Mouse (Mus musculus) right cerebral cortex, postnatal 4 days (tissue): ENCODE results near the gene Pld1.
A peak's percentile ranks its signal among the peaks of the same experiment; 100 is the strongest.
"Not testable (repeated sequence)": the region's sequence is repeated elsewhere in the genome, so short reads cannot be mapped to it uniquely, and the experiment has no call there.

ENCODE experiments used
- DNase-seq: peaks from one replicate; pipeline ENCODE4 v3.0.0-alpha.2; 2022

The Pld1 gene

DNA sequence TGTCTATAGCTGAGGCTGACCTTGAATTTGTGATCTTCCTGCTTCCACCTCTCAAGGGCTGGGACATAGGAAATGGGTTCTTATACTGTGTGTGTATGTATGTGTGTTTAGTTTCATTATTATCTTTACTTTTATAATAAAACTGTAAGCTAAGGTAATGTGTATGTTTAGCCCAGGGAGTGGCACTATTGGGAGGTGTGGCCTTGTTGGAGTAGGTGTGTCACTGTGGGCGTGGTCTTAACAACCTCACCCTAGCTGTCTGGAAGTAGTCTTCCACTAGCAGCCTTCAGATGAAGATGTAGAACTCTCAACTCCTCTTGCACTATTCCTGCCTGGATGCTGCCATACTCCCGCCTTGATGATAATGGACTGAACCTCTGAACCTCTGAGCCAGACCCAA lies 6.9 kb downstream of the Pld1 start:
- not testable (repeated sequence) for DNase-seq

DNA sequence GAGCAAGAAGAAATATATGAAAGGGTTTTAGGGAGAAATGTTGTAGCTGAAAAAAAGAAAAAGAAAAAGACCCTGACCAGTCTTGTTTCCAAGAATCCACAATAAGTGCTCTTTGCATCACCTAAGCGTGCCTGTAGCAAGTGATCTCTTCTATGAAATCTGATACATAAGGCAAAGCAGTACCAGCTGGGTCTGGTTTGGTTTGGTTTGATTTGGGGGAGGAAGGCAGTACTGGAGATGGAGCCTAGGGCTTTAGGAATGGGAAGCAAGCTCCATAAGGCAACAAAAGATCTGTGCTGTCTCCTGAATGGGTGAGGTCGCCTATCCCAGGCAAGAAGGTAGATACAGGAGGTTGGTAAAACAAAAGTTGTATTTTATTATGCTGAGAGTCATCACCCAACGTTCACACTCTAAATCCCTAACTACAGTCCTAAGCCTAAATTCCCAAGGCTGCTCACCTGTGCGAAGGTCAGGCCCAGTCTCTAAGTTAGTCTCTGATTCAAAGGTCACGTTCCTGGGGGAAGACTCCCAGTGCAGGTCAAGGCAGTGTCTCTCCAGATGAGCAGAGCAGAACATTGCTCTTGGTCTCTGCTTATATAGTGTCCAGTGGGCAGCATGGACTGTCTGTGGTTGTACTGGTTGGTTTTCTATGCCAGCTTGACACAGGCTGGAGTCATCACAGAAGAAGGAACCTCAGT lies 10.8 kb downstream of the Pld1 start:
- DNase-seq: no peak

DNA sequence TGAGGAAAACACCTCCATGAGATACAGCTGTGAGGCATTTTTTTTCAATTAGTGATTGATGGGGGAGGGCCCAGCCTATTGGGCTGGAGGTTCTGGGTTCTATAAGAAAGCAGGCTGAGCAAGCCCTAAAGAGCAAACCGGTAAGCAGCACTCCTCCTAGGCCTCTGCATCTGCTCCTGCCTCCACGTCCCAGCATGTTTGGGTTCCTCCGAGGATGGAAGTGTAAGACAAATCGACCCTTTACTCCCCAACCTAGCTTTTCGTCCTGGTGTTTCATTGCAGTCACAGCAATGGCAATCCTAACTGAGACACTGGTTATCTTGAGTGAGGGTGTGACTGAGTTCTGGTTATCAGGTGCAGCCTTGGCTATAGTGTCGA lies 11.4 kb downstream of the Pld1 start:
- no peak for DNase-seq

DNA sequence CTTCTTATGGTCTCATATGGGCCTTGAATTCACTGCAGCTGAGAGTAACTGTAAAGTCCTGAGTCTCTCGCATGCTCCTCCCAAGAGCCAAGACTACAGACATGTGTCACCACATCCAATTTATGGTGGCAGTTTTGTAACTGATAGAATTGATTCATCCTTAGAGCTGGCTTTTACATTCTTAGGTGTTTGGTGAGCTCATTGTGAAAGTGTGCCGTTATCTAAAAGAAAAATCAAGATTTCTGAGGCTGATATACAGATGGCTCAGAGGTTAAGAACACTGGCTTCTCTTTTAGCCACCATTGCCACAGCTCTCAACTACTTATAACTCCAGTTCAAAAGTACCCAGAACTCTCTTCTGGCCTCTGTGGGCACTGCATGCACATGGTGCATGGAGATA lies 12.2 kb downstream of the Pld1 start:
- DNase-seq: no peak

DNA sequence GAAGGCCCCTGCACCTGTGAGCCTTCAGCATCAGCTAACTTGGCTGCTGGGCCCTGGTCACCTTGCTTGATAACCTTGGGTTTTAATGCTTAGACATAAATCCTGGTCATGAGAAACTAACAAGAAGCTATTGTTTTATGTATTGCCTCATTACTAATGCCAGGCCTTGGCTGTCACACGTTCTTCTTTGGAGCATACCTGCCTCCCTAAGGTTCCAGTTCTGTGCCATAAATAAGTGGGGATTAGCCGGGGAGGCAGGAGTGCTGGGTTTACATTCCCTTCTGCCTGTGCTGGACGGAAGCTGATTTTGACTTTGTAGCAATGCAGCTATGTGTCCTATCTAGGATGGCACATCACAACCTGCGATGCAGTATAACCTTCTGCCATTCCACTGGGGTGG lies 13.2 kb downstream of the Pld1 start:
- no peak for DNase-seq

DNA sequence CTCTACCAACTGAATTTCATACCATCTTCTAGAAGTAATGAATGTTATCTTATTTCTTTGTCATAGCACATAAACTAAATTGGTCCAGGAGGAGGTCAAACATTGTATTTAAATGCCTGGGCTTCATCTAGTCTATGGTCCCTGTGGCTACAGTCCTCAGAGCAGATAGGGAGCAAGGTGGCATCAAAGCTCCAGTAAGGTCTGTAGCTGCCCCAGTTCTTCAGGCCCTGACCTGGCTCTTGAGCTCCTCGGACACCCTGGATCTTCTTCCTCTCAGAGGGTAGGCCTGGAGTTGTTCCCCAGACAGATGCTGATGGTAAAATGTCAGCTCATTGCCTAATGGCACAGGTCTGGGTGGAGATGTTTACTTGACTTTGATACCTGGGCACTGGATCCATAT lies 17.5 kb downstream of the Pld1 start:
- DNase-seq: no peak

DNA sequence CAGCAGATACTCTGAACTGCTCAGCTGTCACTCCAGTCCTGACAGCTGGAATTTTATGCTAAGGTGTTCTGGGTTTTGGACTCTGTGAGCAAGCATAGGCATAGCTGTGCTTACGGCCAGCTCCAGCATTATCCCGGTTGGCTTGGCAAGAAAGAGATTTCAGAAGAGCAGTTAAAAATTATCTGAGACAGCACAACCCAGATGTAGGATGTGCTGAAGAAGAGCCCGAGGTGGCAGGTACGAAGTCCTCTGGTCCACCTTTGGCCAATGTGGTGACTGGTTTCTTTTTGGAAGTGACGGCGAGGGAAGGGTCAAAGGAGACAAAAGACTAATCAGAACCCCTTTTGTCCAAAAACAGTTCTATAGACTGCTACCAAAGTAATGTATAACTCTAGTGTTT lies 20.7 kb downstream of the Pld1 start:
- DNase-seq: no peak

DNA sequence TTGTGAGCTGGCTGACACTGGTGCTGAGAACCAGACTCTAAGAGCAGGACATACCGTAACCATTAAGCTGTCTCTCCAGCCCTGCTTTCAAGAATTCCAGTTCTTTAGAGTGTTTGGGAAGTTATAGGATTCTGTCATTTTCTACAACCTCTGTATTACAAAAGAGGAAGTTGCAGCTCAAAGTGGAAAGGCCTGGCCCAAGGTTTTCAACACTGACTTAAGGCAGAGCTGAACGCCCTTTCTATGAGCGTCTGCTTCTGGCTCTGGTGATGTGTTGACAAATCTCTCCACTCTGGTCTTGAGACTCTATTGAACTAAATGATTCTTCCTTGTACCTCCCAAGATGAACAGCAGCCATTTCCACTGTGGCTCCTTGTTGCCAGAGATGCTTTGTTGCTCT lies 22.7 kb downstream of the Pld1 start:
- DNase-seq: no peak

DNA sequence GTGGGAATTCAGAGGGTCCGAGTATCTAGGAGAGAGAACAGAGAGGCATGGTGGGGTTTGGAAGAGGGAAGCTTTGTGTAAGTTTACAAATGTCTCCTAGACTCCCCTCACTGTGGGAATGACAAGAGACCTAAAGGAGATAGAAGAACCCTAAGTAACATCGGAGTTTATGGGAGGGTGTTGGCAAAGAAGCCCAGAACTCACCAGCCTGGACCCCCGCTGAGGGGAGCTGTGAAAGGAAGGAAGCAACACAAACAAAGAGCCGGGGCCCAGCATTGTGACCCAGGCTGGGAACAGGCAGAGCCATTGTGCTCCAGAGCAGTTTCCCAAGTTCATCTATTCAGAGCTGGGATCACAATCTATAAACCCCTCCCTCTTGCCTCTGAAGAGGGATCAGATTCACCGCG lies 25.3 kb downstream of the Pld1 start:
- no peak for DNase-seq

DNA sequence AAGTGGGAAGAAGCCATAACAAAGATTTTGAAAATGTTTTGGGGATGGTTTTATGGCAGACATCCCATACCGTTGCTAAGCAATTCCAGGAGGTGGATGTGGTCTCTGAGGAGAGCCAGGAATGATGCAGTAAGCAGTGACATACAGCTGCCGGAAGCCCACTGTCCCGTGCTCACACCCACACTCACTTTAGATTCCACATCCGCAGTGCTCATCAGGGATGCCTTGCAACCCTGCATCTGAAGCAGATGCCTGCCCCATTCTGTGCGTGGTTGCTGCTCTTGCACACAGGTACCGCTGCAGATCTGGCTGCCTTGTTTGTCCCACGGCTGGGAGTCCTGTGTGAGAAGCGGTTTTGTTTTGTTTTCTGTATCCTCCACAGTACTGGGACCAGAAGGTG lies 30.2 kb downstream of the Pld1 start:
- no peak for DNase-seq

DNA sequence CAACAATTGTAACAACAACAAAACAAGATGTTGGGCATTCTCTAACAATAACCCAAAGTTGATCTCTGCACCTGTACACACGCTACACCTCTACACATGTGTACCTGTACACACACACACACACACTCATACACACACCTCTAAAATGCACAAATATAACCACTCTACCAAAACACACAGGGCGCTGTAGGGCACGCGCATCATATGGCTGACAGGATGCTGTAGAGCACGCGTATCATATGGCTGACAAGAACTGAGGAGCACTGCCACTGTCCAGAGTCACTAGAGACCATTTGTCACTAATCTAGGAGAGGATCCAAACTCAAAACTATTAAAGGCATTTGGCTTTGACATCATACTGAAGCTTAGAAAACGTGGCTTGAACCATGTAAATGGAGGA lies 35.4 kb downstream of the Pld1 start:
- no peak for DNase-seq

DNA sequence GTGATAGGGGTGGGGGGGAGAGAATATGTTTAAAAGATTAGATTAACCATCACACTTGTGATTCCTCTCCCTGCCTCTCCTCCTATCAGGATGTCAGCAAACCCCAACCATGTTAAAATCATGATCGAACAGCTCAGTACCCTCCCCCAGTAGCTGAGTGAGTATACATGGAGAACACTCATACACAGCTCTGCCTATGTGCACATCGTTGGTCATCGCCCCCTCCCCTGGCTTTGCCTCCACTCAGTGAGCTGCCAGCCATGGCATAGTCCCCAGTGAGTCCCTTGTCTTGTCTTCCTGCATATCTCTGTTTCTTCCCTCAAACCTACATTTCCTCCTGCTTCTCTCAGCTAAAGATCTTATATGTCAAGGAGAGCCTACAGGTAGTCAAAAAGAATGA lies 36.5 kb downstream of the Pld1 start:
- DNase-seq: no peak

DNA sequence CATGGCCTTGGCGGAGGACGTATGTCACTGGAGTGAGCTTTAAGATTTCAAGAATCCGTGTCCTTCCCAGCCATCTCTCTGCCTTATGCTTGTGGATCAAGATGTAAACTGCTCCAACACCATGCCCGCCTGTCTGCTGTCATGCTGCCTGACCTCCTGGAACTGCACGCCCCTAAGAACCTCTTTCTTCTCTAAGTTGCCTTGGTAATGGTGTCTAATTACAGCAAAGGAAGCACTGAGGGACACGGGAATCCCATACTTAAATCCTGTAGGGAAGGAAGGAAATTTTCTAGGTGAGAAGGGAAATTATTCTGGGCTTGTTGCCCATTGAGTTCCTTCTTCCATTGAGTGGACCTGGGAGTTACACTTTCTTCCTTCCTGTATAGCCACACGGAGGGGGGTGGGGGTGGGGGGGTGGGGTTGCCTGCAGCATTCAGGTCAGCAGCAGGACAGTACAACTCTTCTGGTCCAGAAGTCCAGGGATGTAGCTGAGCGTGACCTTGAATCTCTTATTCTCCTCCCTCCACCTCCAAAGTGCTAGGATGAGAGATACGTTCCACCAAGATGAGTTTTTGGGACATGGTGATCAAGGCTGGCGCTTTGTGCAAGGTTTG lies 38.5 kb downstream of the Pld1 start:
- no peak for DNase-seq

DNA sequence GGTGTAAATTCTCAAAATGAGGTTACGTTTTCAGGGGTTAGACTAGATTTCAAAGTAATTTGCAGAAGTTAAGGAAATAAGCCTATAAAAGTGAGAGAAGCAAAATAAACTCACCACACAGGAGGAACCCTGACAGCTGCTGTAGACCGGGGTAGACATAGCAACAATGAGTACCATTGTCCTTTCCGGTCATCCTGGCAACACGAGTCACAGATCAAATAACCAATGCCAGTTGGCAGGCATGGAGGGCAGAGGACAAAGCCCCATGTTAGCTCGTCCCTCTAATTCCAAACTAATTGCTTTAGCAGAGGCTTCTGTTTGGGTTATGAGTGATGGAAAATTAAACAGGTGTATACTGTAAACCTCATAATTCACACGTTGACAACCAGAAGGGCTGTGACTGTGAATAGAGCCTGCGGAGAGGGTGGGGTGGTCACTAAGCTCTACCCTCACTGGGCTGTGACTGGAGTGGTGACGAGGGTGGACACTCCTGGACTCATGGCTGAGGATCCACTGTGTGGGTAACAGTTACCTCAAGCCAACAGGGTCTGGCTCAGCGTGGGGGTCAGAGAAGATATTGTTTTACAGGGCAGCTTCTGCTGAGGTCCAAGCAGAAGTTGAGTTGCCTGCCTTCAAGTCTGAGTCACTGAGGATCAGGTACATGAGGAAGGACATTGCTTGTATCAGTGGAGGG lies 39.7 kb downstream of the Pld1 start:
- DNase-seq: no peak

DNA sequence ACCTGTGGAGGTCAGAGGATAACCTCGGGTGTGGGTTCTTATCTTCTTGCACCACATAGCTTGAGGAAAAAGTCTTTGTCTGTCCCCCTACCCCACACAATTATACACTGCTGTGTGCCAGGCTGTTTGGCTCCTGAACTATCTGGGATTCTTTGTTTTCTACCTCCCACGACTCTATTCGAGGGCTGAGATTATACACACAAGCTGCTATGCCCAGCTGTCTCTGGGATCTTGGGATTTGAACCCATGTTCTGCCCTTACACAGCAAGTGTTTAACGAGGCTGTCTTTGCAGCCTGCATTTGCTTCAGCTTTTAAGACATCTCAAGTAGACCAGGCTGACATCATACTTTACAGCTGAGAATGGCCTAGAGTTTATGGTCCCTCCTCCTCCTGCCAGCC lies 43.1 kb downstream of the Pld1 start:
- no peak for DNase-seq

DNA sequence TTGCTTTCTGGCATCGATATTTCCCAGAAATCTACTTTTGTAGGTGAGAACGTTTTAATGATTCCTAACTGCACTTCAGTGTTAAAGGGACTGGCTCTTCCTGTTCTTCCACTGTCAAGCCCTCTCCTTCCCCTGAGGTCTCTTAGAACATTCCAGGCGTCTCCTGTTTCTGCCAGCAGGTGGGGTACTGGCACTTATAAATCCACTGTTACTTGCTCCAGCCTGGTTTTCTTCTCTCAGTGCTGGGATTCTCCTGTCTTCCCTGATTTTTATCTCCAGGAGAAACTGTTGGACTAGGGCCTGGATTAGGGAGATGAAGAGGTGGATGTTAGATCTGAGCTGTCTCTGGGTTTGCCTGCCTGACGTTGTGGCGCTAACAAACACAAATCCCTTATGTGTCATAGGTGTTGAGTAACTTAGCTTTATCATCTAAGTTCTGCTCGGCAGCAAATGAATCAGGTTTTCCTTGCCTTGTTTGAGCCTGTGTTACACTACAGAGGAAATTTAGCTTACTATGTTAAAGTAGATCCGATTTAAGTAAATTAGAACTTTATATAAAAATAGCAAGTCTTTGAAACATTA lies 44.0 kb downstream of the Pld1 start:
- peak; percentile 70 for DNase-seq

DNA sequence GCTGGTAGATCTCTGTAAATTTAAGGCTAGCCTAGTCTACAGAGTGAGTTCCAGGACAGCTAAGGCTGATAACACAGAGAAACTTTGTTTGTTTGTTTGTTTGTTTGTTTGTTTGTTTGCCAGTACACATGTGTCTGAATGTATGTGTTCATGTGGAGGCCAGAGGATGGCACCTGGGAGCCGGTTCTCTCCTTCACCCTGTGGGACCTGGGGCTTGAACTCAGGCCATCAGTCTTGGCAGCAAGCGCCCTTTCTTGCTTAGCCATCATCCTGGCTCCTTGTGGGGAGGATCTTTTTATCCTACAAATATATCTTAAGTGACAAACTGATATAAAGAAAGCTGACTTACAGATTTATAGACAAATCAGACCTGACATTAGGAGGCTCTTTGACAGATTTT lies 44.8 kb downstream of the Pld1 start:
- DNase-seq: no peak

DNA sequence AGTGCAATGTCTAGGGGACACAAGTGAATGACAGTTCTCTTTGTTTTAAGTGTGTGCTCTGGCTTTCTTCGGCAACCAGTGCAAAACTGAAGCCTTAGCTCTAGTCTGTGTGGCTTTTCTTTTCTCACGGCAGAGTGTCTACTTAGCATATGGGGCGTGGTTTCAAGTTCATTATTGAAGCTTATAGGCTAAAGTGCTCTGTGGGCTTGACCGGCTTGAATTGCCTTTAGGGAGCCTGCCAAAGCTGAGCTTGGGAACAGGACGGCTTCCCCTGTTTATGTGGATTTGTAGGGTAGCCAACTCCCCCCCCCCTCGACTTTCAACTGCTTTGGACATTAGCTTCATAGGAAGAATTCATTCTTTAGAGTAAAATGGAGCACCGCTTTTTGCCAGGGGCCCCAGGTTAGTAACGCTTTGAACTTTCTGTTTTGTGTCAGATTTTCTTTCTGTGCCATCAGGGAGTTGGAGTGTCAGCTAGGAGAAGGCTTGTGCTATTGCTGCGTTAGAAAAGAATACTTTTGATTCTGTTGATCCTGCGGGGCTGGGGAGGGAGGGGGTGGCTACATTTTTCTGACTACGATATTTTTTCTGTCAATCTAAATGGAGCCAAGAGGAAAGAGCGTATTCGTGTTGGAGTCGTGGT lies 45.6 kb downstream of the Pld1 start:
- DNase-seq: peak; percentile 36

DNA sequence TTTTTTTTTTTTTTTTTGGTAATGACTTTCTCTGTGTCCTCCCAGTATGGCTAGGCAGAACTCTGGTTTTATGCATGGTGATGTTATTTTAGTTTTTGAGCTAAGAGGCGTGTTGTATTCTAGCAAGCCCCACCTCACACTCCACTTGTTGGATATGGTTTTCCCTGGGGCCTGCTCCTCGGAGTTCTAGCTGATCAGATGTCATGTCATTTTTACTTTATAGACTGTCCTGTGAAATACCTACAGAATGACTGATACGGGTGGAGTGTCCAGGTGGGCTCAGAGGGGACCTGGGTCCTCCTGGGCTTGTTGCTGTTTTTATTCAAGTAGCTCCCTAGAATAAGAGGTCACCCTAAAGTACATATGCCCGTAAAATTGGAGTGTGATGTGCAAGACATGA lies 46.1 kb downstream of the Pld1 start:
- no peak for DNase-seq

DNA sequence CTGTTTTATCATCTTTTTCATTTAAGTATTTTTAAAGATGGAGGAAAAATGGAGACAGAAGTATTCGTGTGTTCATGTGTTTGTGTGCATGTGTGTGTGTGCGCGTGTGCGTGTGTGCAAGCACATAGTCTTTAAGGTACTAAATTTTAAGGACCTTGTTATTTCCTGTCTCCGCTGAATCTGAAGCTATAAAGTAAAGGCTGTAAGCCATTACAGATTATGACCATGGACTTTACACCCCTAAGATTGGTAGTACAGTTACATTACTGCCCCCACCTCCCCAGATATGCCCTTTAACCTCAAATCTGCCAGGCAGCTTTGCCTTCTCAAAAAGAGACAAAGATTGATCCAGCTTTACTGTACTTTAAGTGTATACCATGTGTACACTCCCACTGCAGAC lies 46.8 kb downstream of the Pld1 start:
- no peak for DNase-seq

DNA sequence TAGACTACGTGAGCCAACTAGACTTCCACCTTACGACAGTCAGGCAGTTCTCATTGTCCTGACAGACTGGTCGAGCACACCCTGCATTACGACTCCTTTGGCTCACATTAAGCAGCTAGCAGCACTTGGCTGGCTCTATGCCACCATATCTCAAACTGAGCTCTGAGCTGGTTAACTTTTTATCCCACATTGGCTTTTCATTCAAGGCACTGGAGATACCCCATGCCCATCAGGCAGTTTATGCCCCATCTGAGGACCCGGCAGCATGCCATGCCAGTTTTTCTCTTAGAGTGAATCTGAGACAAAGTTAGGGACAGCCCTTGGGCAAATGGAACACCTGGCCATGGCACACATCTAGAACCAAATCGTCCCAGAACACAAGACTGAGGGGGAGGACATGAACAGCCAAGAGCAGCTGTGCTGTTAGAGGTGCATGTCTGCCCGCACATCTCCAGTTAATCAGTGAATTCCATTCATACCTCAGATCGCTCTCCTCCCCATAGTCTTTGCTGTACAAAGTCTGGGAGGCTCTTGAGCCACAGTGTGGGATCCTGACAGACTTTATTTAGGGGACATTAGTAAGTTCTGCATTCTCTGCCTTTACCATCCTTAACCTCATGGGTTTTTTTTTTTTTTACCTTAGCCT lies 49.5 kb downstream of the Pld1 start:
- DNase-seq: no peak

DNA sequence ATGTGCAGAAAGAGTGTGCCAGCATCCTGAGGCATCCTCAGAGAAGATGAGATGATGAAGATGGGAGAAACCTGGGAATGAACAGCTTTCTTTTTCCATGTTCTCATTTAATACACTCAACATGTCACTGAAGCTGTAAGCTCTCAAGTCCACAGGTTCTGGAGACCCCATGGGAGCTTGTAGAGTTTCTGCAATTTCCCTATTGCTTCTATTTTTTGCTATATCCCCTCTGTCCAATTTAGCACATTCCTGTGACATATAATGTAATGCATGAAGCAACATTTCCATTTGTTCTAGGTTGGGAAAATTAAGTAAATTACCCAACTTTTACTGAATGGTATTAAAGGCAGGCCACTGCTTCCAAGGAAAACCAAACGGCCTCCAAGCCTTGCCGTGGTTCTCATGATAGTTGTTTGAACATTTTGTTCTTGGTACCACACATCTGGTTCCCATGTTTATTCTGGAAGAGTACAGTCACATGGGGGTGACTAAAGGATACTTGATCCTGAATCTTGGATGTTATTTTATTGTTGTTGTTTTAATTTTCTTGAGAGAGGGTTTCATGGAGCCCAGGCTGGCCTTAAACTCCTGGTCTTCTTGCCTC lies 52.7 kb downstream of the Pld1 start:
- no peak for DNase-seq
